In genomic region chr6:145445380-145445779, GRCm38 (mm10) we compare ENCODE assay signal across 15 mouse cellular contexts.
DNase-seq lines count a peak whose midpoint lies in the region; ATAC-seq and TF ChIP-seq lines count a peak whose summit lies in the region.
"Had no signal": no experiment of that assay in that cellular context is flagged by ENCODE, and none has a peak within 500 bp of the region (broad histone marks: within the 10 kb centered on the region; RNA-seq: fewer than 3 reads in every experiment).

No protein-coding gene starts in this region.

- H3K36me3 ChIP-seq in kidney, postnatal 0 days (ENCODE audit: insufficient read depth, low read length) = no peaks in the 10 kb centered on the region
- no peaks in the 10 kb centered on the region for H3K36me3 ChIP-seq in kidney, adult 2 months (ENCODE audit: control insufficient read depth, insufficient read depth, low read length)
- H3K36me3 ChIP-seq: hindbrain, embryonic 10.5 days; midbrain, embryonic 15.5 days; neural tube, embryonic 12.5 days had no signal

- no peaks in the 10 kb centered on the region; the same call in 1 of the 2 replicates for H3K4me1 ChIP-seq in kidney, postnatal 0 days (replicated peaks; ENCODE audit: insufficient read depth, low read length)
- no peaks in the 10 kb centered on the region for H3K4me1 ChIP-seq in kidney, adult 2 months (ENCODE audit: control insufficient read depth, insufficient read depth, low read length)
- H3K4me1 ChIP-seq: midbrain, embryonic 15.5 days; neural tube, embryonic 12.5 days had no signal

- DNase-seq in heart, adult 11 months = peak; percentile 86
- DNase-seq in heart, adult 8-10 months (ENCODE audit: low spot score) = no peak
- DNase-seq in kidney, postnatal 0 days (ENCODE audit: low spot score) = peak; percentile 65
- no peak for DNase-seq in kidney, adult 2 months
- DNase-seq in brain, embryonic 14.5 days (ENCODE audit: low read depth) = peak; percentile 42
- DNase-seq in fibroblast of lung, adult 2 months (ENCODE audit: low read depth) = peak; percentile 91
- no peak for DNase-seq in spleen, postnatal 10 days (ENCODE audit: low spot score in 2 of 2)
- no peak for DNase-seq in ovary, postnatal 14 days (ENCODE audit: low spot score)
- DNase-seq: cerebellum, adult 9-11 months had no signal

- no peak for ATAC-seq in kidney, postnatal 0 days (replicated peaks; ENCODE audit: low FRiP score, low read depth)
- ATAC-seq: CD4-positive, CD25-positive, alpha-beta regulatory T cell, adult 4 months; intestine, embryonic 16.5 days; midbrain, embryonic 15.5 days had no signal

- no peak overlapping the region for H3K4me3 ChIP-seq in kidney, postnatal 0 days (replicated peaks; ENCODE audit: low read depth, low read length)
- no peak overlapping the region for H3K4me3 ChIP-seq in kidney, adult 2 months (ENCODE audit: insufficient read depth, low read depth, low read length)
- H3K4me3 ChIP-seq: hindbrain, embryonic 10.5 days; midbrain, embryonic 15.5 days; neural tube, embryonic 12.5 days had no signal

- no peak for TF ChIP-seq CTCF in kidney, postnatal 0 days (IDR thresholded peaks at IDR 0.05; ENCODE audit: low read depth)
- TF ChIP-seq CTCF in kidney, adult 2 months (conservative IDR thresholded peaks at IDR 0.05; ENCODE audit: insufficient read depth, insufficient read length, low read depth, low read length) = no peak
- no peak for TF ChIP-seq CTCF in brain, embryonic 14.5 days (IDR thresholded peaks at IDR 0.05; ENCODE audit: borderline replicate concordance, extremely low read depth, insufficient read depth, insufficient read length)

- no peak overlapping the region for H3K4me2 ChIP-seq in kidney, postnatal 0 days (ENCODE audit: low read length)
- H3K4me2 ChIP-seq: liver, embryonic 11.5 days; midbrain, embryonic 15.5 days; neural tube, embryonic 12.5 days had no signal

- no peaks in the 10 kb centered on the region for H3K27me3 ChIP-seq in kidney, postnatal 0 days (ENCODE audit: insufficient read depth, low read length)
- no peaks in the 10 kb centered on the region for H3K27me3 ChIP-seq in kidney, adult 2 months (replicated peaks; ENCODE audit: control insufficient read depth, insufficient read depth, low read length)
- H3K27me3 ChIP-seq: midbrain, embryonic 15.5 days; neural tube, embryonic 12.5 days had no signal

- no peak overlapping the region for H3K9ac ChIP-seq in kidney, postnatal 0 days (ENCODE audit: low read depth, low read length)
- H3K9ac ChIP-seq: midbrain, embryonic 15.5 days; neural tube, embryonic 12.5 days had no signal

- no peak for TF ChIP-seq POLR2A in kidney, adult 2 months (IDR thresholded peaks at IDR 0.05; ENCODE audit: low read depth, low read length)
- TF ChIP-seq POLR2A in brain, embryonic 14.5 days (IDR thresholded peaks at IDR 0.05; ENCODE audit: borderline replicate concordance, extremely low read depth, insufficient read depth, insufficient read length, poor library complexity, severe bottlenecking) = no peak

- WGBS in kidney, postnatal 0 days = 53% methylated on average over 4 of the region's 4 CpGs
- 65% methylated on average over 4 of the region's 4 CpGs for WGBS in kidney, adult 2 months

- H3K9me3 ChIP-seq in kidney, postnatal 0 days (replicated peaks; ENCODE audit: low read length) = no peaks in the 10 kb centered on the region
- H3K9me3 ChIP-seq: hindbrain, embryonic 10.5 days; midbrain, embryonic 15.5 days; neural tube, embryonic 12.5 days had no signal

- no peak overlapping the region for H3K27ac ChIP-seq in kidney, postnatal 0 days
- H3K27ac ChIP-seq in kidney, adult 2 months (ENCODE audit: insufficient read depth, low read depth, low read length) = no peak overlapping the region
- H3K27ac ChIP-seq: hindbrain, embryonic 10.5 days; midbrain, embryonic 15.5 days; neural tube, embryonic 12.5 days had no signal

Comparison
In these comparisons a context has a peak if more than half of its experiments do, and no peak if none do; other contexts are left out.
1. DNase-seq: peak in heart, adult 11 months (single experiment), kidney, postnatal 0 days (single experiment), brain, embryonic 14.5 days (single experiment) and fibroblast of lung, adult 2 months (single experiment); none in heart, adult 8-10 months (single experiment), kidney, adult 2 months (single experiment), spleen, postnatal 10 days (0 of 2) and ovary, postnatal 14 days (single experiment).